Mouse (Mus musculus) neural tube, embryonic 11.5 days (tissue): ENCODE data around the gene Trim45. TPM values are rescaled to one million over a fixed set of nuclear protein-coding genes. Genes with fewer than 3 reads are reported as not detected.

Experiments used
- ATAC-seq: fragments of 200-750 bp; cut with Nextera tagmentation; 2 replicates; pipeline ENCODE4 v1.8.0; 2017; ENCODE audit warnings: moderate number of reproducible peaks, mild to moderate bottlenecking, moderate TSS enrichment, moderate library complexity; ENCODE audit not compliant: insufficient read depth, low FRiP score, low TSS enrichment
- DNase-seq: peaks from one replicate; pipeline ENCODE4 v3.0.0-alpha.2; 2015; ENCODE audit warnings: low spot score
- H3K27ac ChIP-seq: fragments of 300-500 bp; sonication (generic); 2 replicates; pipeline ENCODE4 v1.5.1; 2014; ENCODE audit warnings: low read depth, mild to moderate bottlenecking, low read length
- H3K27me3 ChIP-seq: fragments of 300-500 bp; sonication (generic); 2 replicates; pipeline ENCODE4 v1.6.1; 2014; ENCODE audit warnings: mild to moderate bottlenecking, low read length, mixed read lengths; ENCODE audit not compliant: control insufficient read depth, insufficient read depth
- H3K36me3 ChIP-seq: fragments of 300-500 bp; sonication (generic); 2 replicates; pipeline ENCODE4 v1.6.1; 2014; ENCODE audit warnings: mild to moderate bottlenecking, low read length, moderate library complexity, mixed read lengths; ENCODE audit not compliant: control insufficient read depth, insufficient read depth
- H3K4me1 ChIP-seq: fragments of 300-500 bp; sonication (generic); 2 replicates; pipeline ENCODE4 v1.6.1; 2014; ENCODE audit warnings: low read length, mixed read lengths; ENCODE audit not compliant: control insufficient read depth, insufficient read depth
- H3K4me2 ChIP-seq: fragments of 300-500 bp; sonication (generic); 2 replicates; pipeline ENCODE4 v1.6.1; 2014; ENCODE audit warnings: low read depth, mild to moderate bottlenecking, moderate library complexity
- H3K4me3 ChIP-seq: fragments of 300-500 bp; sonication (generic); 2 replicates; pipeline ENCODE4 v1.5.1; 2014; ENCODE audit warnings: low read depth, low read length
- H3K9ac ChIP-seq: fragments of 300-500 bp; sonication (generic); 2 replicates; pipeline ENCODE4 v1.6.1; 2014; ENCODE audit warnings: mild to moderate bottlenecking, low read length
- H3K9me3 ChIP-seq: fragments of 300-500 bp; sonication (generic); 2 replicates; pipeline ENCODE4 v1.6.1; 2016; ENCODE audit warnings: low read length; ENCODE audit not compliant: control insufficient read depth
- WGBS: fragments of 180-500 bp; shearing (Covaris S2); extraction: QIAGEN DNeasy Blood & Tissue Kit; methylation state at CpG from one replicate; pipeline ENCODE4 v1.1.7; 2014; 5-methylcytosine and 5-hydroxymethylcytosine counted together
- polyA plus RNA-seq: library from polyadenylated mRNA; unstranded; fragments of >200 nt; fragmentation: Nextera tagmentation; extraction: Ambion mirVana; gene quantifications from 2 replicates; pipeline ENCODE4 v1.2.1, GENCODE M21; 2014

The Trim45 gene
- polyA plus RNA-seq, 1 experiment from 2014 or later, result 5.0 TPM

GRCm38 (mm10) chr3:100973906-100974305 is 51.9 kb downstream of the Trim45 start:
- no peak overlapping the region for H3K4me2 ChIP-seq
- H3K36me3 ChIP-seq, result no peaks in the 10 kb centered on the region
- H3K9ac ChIP-seq, result no peak overlapping the region
- H3K27me3 ChIP-seq, result no peaks in the 10 kb centered on the region
- DNase-seq, result no peak
- no peak overlapping the region for H3K4me3 ChIP-seq
- no peaks in the 10 kb centered on the region for H3K9me3 ChIP-seq
- ATAC-seq, result no peak
- no peaks in the 10 kb centered on the region for H3K4me1 ChIP-seq
- 5% methylated on average over 1 of the region's 1 CpGs for WGBS
- no peak overlapping the region for H3K27ac ChIP-seq

- H3K4me2 ChIP-seq, result no peak overlapping the region
- H3K4me3 ChIP-seq, result no peak overlapping the region
- ATAC-seq, result no peak
- H3K4me1 ChIP-seq, result no peaks in the 10 kb centered on the region
- H3K36me3 ChIP-seq, result no peaks in the 10 kb centered on the region
- no peak overlapping the region for H3K9ac ChIP-seq
- H3K27me3 ChIP-seq, result no peaks in the 10 kb centered on the region
- H3K27ac ChIP-seq, result no peak overlapping the region
- WGBS, result 82% methylated on average over 8 of the region's 8 CpGs
- no peaks in the 10 kb centered on the region for H3K9me3 ChIP-seq
- DNase-seq, result no peak
Measured at GRCm38 (mm10) chr3:100979290-100979689, 57.3 kb downstream of the Trim45 start.

Other genes starting within 250 kb of the Trim45 start
- gene Man1a2, start 236.7 kb upstream of the Trim45 start, polyA plus RNA-seq, result 57.8 and 65.8 TPM in 2 replicates
- gene Vtcn1, start 96.7 kb upstream of the Trim45 start, polyA plus RNA-seq, result 0.15 TPM in 1 of 2 replicates, not detected in the other
- gene Ttf2, start 47.5 kb downstream of the Trim45 start, polyA plus RNA-seq, result 24.7 and 25.4 TPM in 2 replicates
- 0.11 TPM in 1 of 2 replicates, not detected in the other for gene Cd101, start 107.4 kb downstream of the Trim45 start, polyA plus RNA-seq
- 3.1 and 3.6 TPM in 2 replicates for gene Ptgfrn, start 188.1 kb downstream of the Trim45 start, polyA plus RNA-seq